Mouse (Mus musculus): Measurements from ENCODE around the gene Flnc.

GRCm38 (mm10) chr6:29494101-29494500 lies 61.0 kb downstream of the Flnc start:
- TF ChIP-seq CTCF (IDR thresholded peaks at IDR 0.05; ENCODE audit: low read depth): no peak
- no peak for TF ChIP-seq EP300 (IDR thresholded peaks at IDR 0.05; ENCODE audit: low read depth)

Data from liver, postnatal 0 days (tissue).